Mouse (Mus musculus) liver, adult 2 months (tissue): ENCODE measurements around the gene Gm13698. TPM values are rescaled to one million over a fixed set of nuclear protein-coding genes. Genes with fewer than 3 reads are reported as not detected.
"Not testable (repeated sequence)": the region's sequence is repeated elsewhere in the genome, so short reads cannot be mapped to it uniquely, and the experiment has no call there.

Source experiments
- DNase-seq: peaks from one replicate; pipeline ENCODE4 v3.0.0-alpha.2; 2011; ENCODE audit warnings: low read depth, low spot score; ENCODE audit errors: extremely low read depth
- H3K27ac ChIP-seq: fragments of 200-500 bp; replicated peaks from 2 replicates; pipeline ENCODE4 v1.5.1; 2012; ENCODE audit warnings: low read depth, mild to moderate bottlenecking, control low read depth, inconsistent platforms, low read length; ENCODE audit not compliant: insufficient read depth
- H3K27me3 ChIP-seq: fragments of 200-500 bp; 2 replicates; pipeline ENCODE4 v1.6.1; 2012; ENCODE audit warnings: mild to moderate bottlenecking, moderate library complexity, low read length, inconsistent platforms; ENCODE audit not compliant: control insufficient read depth, insufficient read depth
- H3K36me3 ChIP-seq: fragments of 200-500 bp; 2 replicates; pipeline ENCODE4 v1.6.1; 2012; ENCODE audit warnings: low read length, inconsistent platforms; ENCODE audit not compliant: control insufficient read depth, insufficient read depth
- H3K4me1 ChIP-seq: fragments of 200-500 bp; 2 replicates; pipeline ENCODE4 v1.6.1; 2011; ENCODE audit warnings: low read length; ENCODE audit not compliant: control insufficient read depth, insufficient read depth
- H3K4me3 ChIP-seq: fragments of 200-500 bp; 2 replicates; pipeline ENCODE4 v1.5.1; 2011; ENCODE audit warnings: low read depth, mild to moderate bottlenecking, control low read depth, low read length, moderate library complexity; ENCODE audit not compliant: insufficient read depth
- H3K79me2 ChIP-seq: fragments of 200-500 bp; 2 replicates; pipeline ENCODE4 v1.6.1; 2012; ENCODE audit warnings: inconsistent platforms, mild to moderate bottlenecking, low read length, moderate library complexity; ENCODE audit not compliant: control insufficient read depth, insufficient read depth
- H3K9ac ChIP-seq: fragments of 200-500 bp; 2 replicates; pipeline ENCODE4 v1.6.1; 2012; ENCODE audit warnings: low read depth, mild to moderate bottlenecking, control low read depth, inconsistent platforms, low read length
- WGBS: fragments of 180-500 bp; shearing (Covaris S2); methylation state at CpG from one replicate; pipeline ENCODE4 v1.1.7; 2018; 5-methylcytosine and 5-hydroxymethylcytosine counted together
- polyA plus RNA-seq: library from polyadenylated mRNA; depleted of rRNA; stranded (reverse); fragments of >200 nt; gene quantifications from 2 replicates; pipeline ENCODE4 v1.2.3, GENCODE M21; 2012; rRNA removed
- total RNA-seq: library from RNA; depleted of rRNA; stranded (reverse); fragments of >200 nt; gene quantifications from 2 replicates; pipeline ENCODE4 v1.2.3, GENCODE M21; 2014; rRNA removed

Gm13698 gene
- total and polyA plus RNA-seq, 2 experiments, result not detected

GRCm38 (mm10) chr2:83978633-83979032, 23.1 kb downstream of the Gm13698 start, which contains the start of gene Gm13694:
TSS of gene Gm13694 (plus strand) at chr2:83978933.
- not testable (repeated sequence) for DNase-seq, H3K4me3 ChIP-seq, H3K79me2 ChIP-seq, H3K9ac ChIP-seq, H3K36me3 ChIP-seq, H3K27me3 ChIP-seq, H3K27ac ChIP-seq, H3K4me1 ChIP-seq
- WGBS, result no CpG with 5 or more reads among the region's 6 CpGs

DNA sequence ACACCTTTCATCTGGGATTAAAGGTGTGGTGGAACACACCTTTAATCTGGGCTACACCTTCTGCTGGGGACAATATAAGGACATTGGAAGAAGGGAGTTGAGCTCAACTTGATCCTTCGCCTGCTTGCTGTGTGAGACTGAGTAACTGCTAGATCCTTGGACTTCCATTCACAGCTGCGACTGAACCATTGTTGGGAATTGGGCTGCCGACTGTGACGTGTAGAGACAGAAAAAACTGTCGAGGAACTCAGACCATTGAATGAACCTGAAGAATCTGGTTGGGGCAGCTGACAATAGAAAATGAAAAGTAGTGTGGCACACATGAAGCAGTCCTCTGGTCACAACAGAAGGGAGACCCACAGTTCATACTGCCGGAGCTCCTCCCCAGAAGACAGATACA, 28.9 kb downstream of the Gm13698 start, which contains the start of gene Gm13697:
Gm13697 (plus strand) TSS at position 301 of the 400 bp plus-strand sequence.
- not testable (repeated sequence) for H3K36me3 ChIP-seq, H3K79me2 ChIP-seq, DNase-seq, H3K9ac ChIP-seq, H3K27ac ChIP-seq, H3K4me3 ChIP-seq, H3K27me3 ChIP-seq, H3K4me1 ChIP-seq
- whole genome bisulfite sequencing, result no CpG with 5 or more reads among the region's 6 CpGs

DNA sequence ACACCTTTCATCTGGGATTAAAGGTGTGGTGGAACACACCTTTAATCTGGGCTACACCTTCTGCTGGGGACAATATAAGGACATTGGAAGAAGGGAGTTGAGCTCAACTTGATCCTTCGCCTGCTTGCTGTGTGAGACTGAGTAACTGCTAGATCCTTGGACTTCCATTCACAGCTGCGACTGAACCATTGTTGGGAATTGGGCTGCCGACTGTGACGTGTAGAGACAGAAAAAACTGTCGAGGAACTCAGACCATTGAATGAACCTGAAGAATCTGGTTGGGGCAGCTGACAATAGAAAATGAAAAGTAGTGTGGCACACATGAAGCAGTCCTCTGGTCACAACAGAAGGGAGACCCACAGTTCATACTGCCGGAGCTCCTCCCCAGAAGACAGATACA, 34.8 kb downstream of the Gm13698 start, which contains the start of gene Gm13691:
Gm13691 (plus strand) TSS at position 301 of the 400 bp plus-strand sequence.
- no CpG with 5 or more reads among the region's 6 CpGs for WGBS
- not testable (repeated sequence) for H3K79me2 ChIP-seq, H3K36me3 ChIP-seq, H3K27ac ChIP-seq, H3K4me3 ChIP-seq, H3K9ac ChIP-seq, H3K27me3 ChIP-seq, H3K4me1 ChIP-seq, DNase-seq

GRCm38 (mm10) chr2:83993639-83994255, 38.3 kb downstream of the Gm13698 start:
- not testable (repeated sequence) for DNase-seq, H3K27me3 ChIP-seq, H3K4me3 ChIP-seq, H3K4me1 ChIP-seq, H3K27ac ChIP-seq, H3K9ac ChIP-seq, H3K79me2 ChIP-seq, H3K36me3 ChIP-seq
- 58% methylated on average over 8 of the region's 9 CpGs for WGBS

DNA sequence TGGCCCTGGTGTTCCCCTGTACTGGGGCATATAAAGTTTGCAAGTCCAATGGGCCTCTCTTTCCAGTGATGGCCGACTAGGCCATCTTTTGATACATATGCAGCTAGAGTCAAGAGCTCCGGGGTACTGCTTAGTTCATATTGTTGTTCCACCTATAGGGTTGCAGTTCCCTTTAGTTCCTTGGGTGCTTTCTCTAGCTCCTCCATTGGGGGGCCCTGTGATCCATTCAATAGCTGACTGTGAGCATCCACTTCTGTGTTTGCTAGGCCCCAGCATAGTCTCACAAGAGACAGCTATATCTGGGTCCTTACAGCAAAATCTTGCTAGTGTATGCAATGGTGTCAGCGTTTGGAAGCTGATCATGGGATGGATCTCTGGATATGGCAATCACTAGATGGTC, 39.0 kb downstream of the Gm13698 start:
- H3K36me3 ChIP-seq, H3K9ac ChIP-seq, DNase-seq, H3K79me2 ChIP-seq, H3K4me3 ChIP-seq, H3K4me1 ChIP-seq, H3K27me3 ChIP-seq, H3K27ac ChIP-seq: not testable (repeated sequence)
- 92% methylated on average over 2 of the region's 3 CpGs for WGBS

Other genes with a start within 250 kb of the Gm13698 start
- gene Itgav, start 231.3 kb upstream of the Gm13698 start, total RNA-seq, result 29.6 and 33.2 TPM in 2 replicates
- 15.8 and 20.5 TPM in 2 replicates for gene Itgav, start 231.3 kb upstream of the Gm13698 start, polyA plus RNA-seq
- 0.94 and 1.1 TPM in 2 replicates for gene Fam171b, start 143.1 kb upstream of the Gm13698 start, total RNA-seq
- gene Fam171b, start 143.1 kb upstream of the Gm13698 start, polyA plus RNA-seq, result 0.24 and 0.25 TPM in 2 replicates
- not detected in 2 replicates for gene Zswim2, start 14.5 kb upstream of the Gm13698 start, total RNA-seq
- not detected in 2 replicates for gene Zswim2, start 14.5 kb upstream of the Gm13698 start, polyA plus RNA-seq
- not detected in 2 replicates for gene Gm13693, start 5.8 kb downstream of the Gm13698 start, total RNA-seq
- not detected in 2 replicates for gene Gm13693, start 5.8 kb downstream of the Gm13698 start, polyA plus RNA-seq
- not detected in 2 replicates for gene Gm13695, start 11.6 kb downstream of the Gm13698 start, total RNA-seq
- not detected in 2 replicates for gene Gm13695, start 11.6 kb downstream of the Gm13698 start, polyA plus RNA-seq
- not detected in 2 replicates for gene Gm13696, start 17.4 kb downstream of the Gm13698 start, total RNA-seq
- not detected in 2 replicates for gene Gm13696, start 17.4 kb downstream of the Gm13698 start, polyA plus RNA-seq
- not detected in 2 replicates for gene Gm13694, start 23.2 kb downstream of the Gm13698 start, total RNA-seq
- not detected in 2 replicates for gene Gm13694, start 23.2 kb downstream of the Gm13698 start, polyA plus RNA-seq
- not detected in 2 replicates for gene Gm13697, start 29.1 kb downstream of the Gm13698 start, total RNA-seq
- not detected in 2 replicates for gene Gm13697, start 29.1 kb downstream of the Gm13698 start, polyA plus RNA-seq
- gene Gm13691, start 34.9 kb downstream of the Gm13698 start, total RNA-seq, result not detected in 2 replicates
- not detected in 2 replicates for gene Gm13691, start 34.9 kb downstream of the Gm13698 start, polyA plus RNA-seq